In genomic region chr1:51418753-51419152, GRCm38 (mm10) we compare ENCODE assay signal across 20 mouse cellular contexts. TPM values are rescaled to one million over a fixed set of nuclear protein-coding genes. Genes with fewer than 3 reads are reported as not detected.
DNase-seq lines count a peak whose midpoint lies in the region; ATAC-seq and TF ChIP-seq lines count a peak whose summit lies in the region.
"Had no signal": no experiment of that assay in that cellular context is flagged by ENCODE, and none has a peak within 500 bp of the region (broad histone marks: within the 10 kb centered on the region; RNA-seq: fewer than 3 reads in every experiment).

No protein-coding gene starts in this region.

- H3K27ac ChIP-seq in forebrain, embryonic 13.5 days = no peak overlapping the region
- no peak overlapping the region for H3K27ac ChIP-seq in forebrain, embryonic 12.5 days
- no peak overlapping the region for H3K27ac ChIP-seq in forebrain, postnatal 0 days (ENCODE audit: low read depth, low read length)
- H3K27ac ChIP-seq: embryonic facial prominence, embryonic 15.5 days; kidney, postnatal 0 days; liver, embryonic 14.5 days had no signal

- no peak overlapping the region for H3K4me3 ChIP-seq in forebrain, embryonic 13.5 days
- no peak overlapping the region for H3K4me3 ChIP-seq in forebrain, embryonic 12.5 days (replicated peaks)
- H3K4me3 ChIP-seq in forebrain, postnatal 0 days (ENCODE audit: low read depth, low read length) = no peak overlapping the region
- H3K4me3 ChIP-seq: embryonic facial prominence, embryonic 15.5 days; heart, embryonic 12.5 days had no signal

- 46% methylated on average over 5 of the region's 5 CpGs for WGBS in forebrain, embryonic 13.5 days
- WGBS in forebrain, embryonic 12.5 days = 48% methylated on average over 5 of the region's 5 CpGs
- WGBS in forebrain, postnatal 0 days = 19% methylated on average over 5 of the region's 5 CpGs

- DNase-seq in layer of hippocampus, adult 18-20 months (ENCODE audit: low spot score in 2 of 2) = peak; percentile 9 to 60
- DNase-seq in layer of hippocampus, postnatal 25 days (ENCODE audit: extremely low spot score in 1 of 2, low spot score in 1 of 2) = no peak
- peak; percentile 79 for DNase-seq in brain, embryonic 14.5 days (ENCODE audit: low read depth)
- peak; percentile 68 for DNase-seq in forebrain, postnatal 0 days
- no peak for DNase-seq in left cerebral cortex, adult 9 months (ENCODE audit: low spot score in 2 of 2)
- no peak for DNase-seq in cerebellum, postnatal 14 days
- DNase-seq: adrenal gland, postnatal 10 days; cerebellum, adult 18-20 months; cerebellum, postnatal 36 days; heart, postnatal 14 days; kidney, adult 18-20 months; thymus, postnatal 14 days had no signal

- no peak overlapping the region for H3K9ac ChIP-seq in forebrain, embryonic 13.5 days
- H3K9ac ChIP-seq in forebrain, embryonic 12.5 days = no peak overlapping the region
- H3K9ac ChIP-seq in forebrain, postnatal 0 days = no peak overlapping the region
- H3K9ac ChIP-seq: embryonic facial prominence, embryonic 15.5 days; heart, embryonic 12.5 days; liver, embryonic 14.5 days had no signal

- ATAC-seq in forebrain, embryonic 13.5 days = peak; percentile 73; the same call in 1 of the 2 replicates
- no peak; the same call in 1 of the 2 replicates for ATAC-seq in forebrain, embryonic 12.5 days (ENCODE audit: low FRiP score)
- ATAC-seq in forebrain, postnatal 0 days = peak; percentile 74
- ATAC-seq: activated CD4-positive, CD25-positive, alpha-beta regulatory T cell, adult 4 months had no signal

- no peaks in the 10 kb centered on the region for H3K36me3 ChIP-seq in forebrain, embryonic 13.5 days (ENCODE audit: poor library complexity, severe bottlenecking)
- no peaks in the 10 kb centered on the region for H3K36me3 ChIP-seq in forebrain, embryonic 12.5 days (replicated peaks)
- no peaks in the 10 kb centered on the region for H3K36me3 ChIP-seq in forebrain, postnatal 0 days (ENCODE audit: insufficient read depth)
- H3K36me3 ChIP-seq: embryonic facial prominence, embryonic 15.5 days; G1E; heart, embryonic 12.5 days had no signal

- no peaks in the 10 kb centered on the region for H3K27me3 ChIP-seq in forebrain, embryonic 13.5 days
- H3K27me3 ChIP-seq in forebrain, embryonic 12.5 days = no peaks in the 10 kb centered on the region
- H3K27me3 ChIP-seq in forebrain, postnatal 0 days (ENCODE audit: insufficient read depth, low read length) = no peaks in the 10 kb centered on the region
- H3K27me3 ChIP-seq: embryonic facial prominence, embryonic 15.5 days; heart, embryonic 12.5 days had no signal

- TF ChIP-seq POLR2A in brain, embryonic 14.5 days (IDR thresholded peaks at IDR 0.05; ENCODE audit: borderline replicate concordance, extremely low read depth, insufficient read depth, insufficient read length, poor library complexity, severe bottlenecking) = no peak

- no peak for TF ChIP-seq CTCF in brain, embryonic 14.5 days (IDR thresholded peaks at IDR 0.05; ENCODE audit: borderline replicate concordance, extremely low read depth, insufficient read depth, insufficient read length)
- TF ChIP-seq CTCF in forebrain, postnatal 0 days (IDR thresholded peaks at IDR 0.05; ENCODE audit: low read depth) = no peak

- no peaks in the 10 kb centered on the region for H3K9me3 ChIP-seq in forebrain, embryonic 13.5 days (replicated peaks)
- H3K9me3 ChIP-seq in forebrain, embryonic 12.5 days = no peaks in the 10 kb centered on the region
- H3K9me3 ChIP-seq in forebrain, postnatal 0 days (ENCODE audit: low read length) = no peaks in the 10 kb centered on the region
- H3K9me3 ChIP-seq: embryonic facial prominence, embryonic 15.5 days; G1E; heart, embryonic 12.5 days had no signal

- no peak overlapping the region for H3K4me2 ChIP-seq in forebrain, embryonic 13.5 days
- H3K4me2 ChIP-seq in forebrain, embryonic 12.5 days = no peak overlapping the region
- no peak overlapping the region for H3K4me2 ChIP-seq in forebrain, postnatal 0 days (ENCODE audit: low read depth)
- H3K4me2 ChIP-seq: embryonic facial prominence, embryonic 15.5 days; heart, embryonic 12.5 days had no signal

- H3K4me1 ChIP-seq in forebrain, embryonic 13.5 days = no peaks in the 10 kb centered on the region
- H3K4me1 ChIP-seq in forebrain, embryonic 12.5 days = no peaks in the 10 kb centered on the region
- no peaks in the 10 kb centered on the region for H3K4me1 ChIP-seq in forebrain, postnatal 0 days (ENCODE audit: insufficient read depth)
- H3K4me1 ChIP-seq: embryonic facial prominence, embryonic 15.5 days; heart, embryonic 12.5 days had no signal

RNA-seq across cellular contexts. Expression of gene Nabp1, which starts 59.5 kb away (rescaled TPM):
- polyA plus RNA-seq in forebrain, embryonic 13.5 days (2015; fragmentation: Nextera tagmentation; extraction: Ambion mirVana) = 6.3 and 7.4 TPM in 2 replicates
- polyA plus RNA-seq in forebrain, embryonic 12.5 days (2016; fragmentation: Nextera tagmentation; extraction: Ambion mirVana) = 6.5 and 7.7 TPM in 2 replicates
- total RNA-seq in layer of hippocampus, adult 18-20 months (2021) = 10 to 100 TPM; 17.6 to 20.0 TPM
- total RNA-seq in layer of hippocampus, postnatal 25 days (2021) = 10 to 100 TPM; 15.6 to 22.3 TPM
- polyA plus RNA-seq in brain, embryonic 14.5 days (2012; rRNA removed) = 6.8 and 7.1 TPM in 2 replicates
- 7.5 and 8.2 TPM in 2 replicates for total RNA-seq in forebrain, postnatal 0 days (2014; rRNA removed)
- 3.4 and 6.3 TPM in 2 replicates for polyA plus RNA-seq in forebrain, postnatal 0 days (2015; fragmentation: Nextera tagmentation; extraction: Ambion mirVana)

Comparison
In these comparisons a context has a peak if more than half of its experiments do, and no peak if none do; other contexts are left out.
1. DNase-seq: peak in layer of hippocampus, adult 18-20 months (2 of 2), brain, embryonic 14.5 days (single experiment) and forebrain, postnatal 0 days (single experiment); none in layer of hippocampus, postnatal 25 days (0 of 2), left cerebral cortex, adult 9 months (0 of 2) and cerebellum, postnatal 14 days (0 of 2).